8 mouse cellular contexts compared by ENCODE assay signal in genomic region chr3:54755145-54756041, GRCm38 (mm10). TPM values are rescaled to one million over a fixed set of nuclear protein-coding genes. Genes with fewer than 3 reads are reported as not detected.
DNase-seq lines count a peak whose midpoint lies in the region; ATAC-seq lines count a peak whose summit lies in the region.

Gene Smad9, plus strand, starts transcription at chr3:54755582.

- H3K36me3 ChIP-seq in hindbrain, embryonic 10.5 days = peaks cover 20% of the 10 kb centered on the region
- H3K36me3 ChIP-seq in lung, embryonic 16.5 days (ENCODE audit: control insufficient read depth, insufficient read depth, low read length) = peaks cover 6% of the 10 kb centered on the region

- peaks cover 43% of the 10 kb centered on the region for H3K27me3 ChIP-seq in hindbrain, embryonic 10.5 days (ENCODE audit: insufficient read depth, poor library complexity, severe bottlenecking)
- H3K27me3 ChIP-seq in lung, embryonic 16.5 days (ENCODE audit: control insufficient read depth, insufficient read depth, low read depth, low read length) = no peaks in the 10 kb centered on the region; the same call in 1 of the 2 replicates

- peak within 1 kb of the TSS; percentile 78 for H3K27ac ChIP-seq in hindbrain, embryonic 10.5 days
- peak within 1 kb of the TSS; percentile 88 for H3K27ac ChIP-seq in lung, embryonic 16.5 days (ENCODE audit: low read length)

- peaks cover 23% of the 10 kb centered on the region for H3K4me1 ChIP-seq in hindbrain, embryonic 10.5 days (replicated peaks)
- peaks cover 22% of the 10 kb centered on the region for H3K4me1 ChIP-seq in lung, embryonic 16.5 days (replicated peaks; ENCODE audit: control insufficient read depth, insufficient read depth, low read length)

- peak within 1 kb of the TSS; percentile 98 for H3K4me2 ChIP-seq in lung, embryonic 16.5 days (ENCODE audit: low read depth, low read length)

- under 1% methylated on average over 66 of the region's 66 CpGs for WGBS in hindbrain, embryonic 10.5 days
- under 1% methylated on average over 40 of the region's 66 CpGs for WGBS in lung, embryonic 16.5 days

- peak; percentile 90 for ATAC-seq in lung, embryonic 16.5 days (ENCODE audit: low read depth)

- H3K9me3 ChIP-seq in hindbrain, embryonic 10.5 days = no peaks in the 10 kb centered on the region
- H3K9me3 ChIP-seq in lung, embryonic 16.5 days (ENCODE audit: control insufficient read depth, low read length) = no peaks in the 10 kb centered on the region

- peak within 1 kb of the TSS; percentile 71 for H3K4me3 ChIP-seq in hindbrain, embryonic 10.5 days
- H3K4me3 ChIP-seq in lung, embryonic 16.5 days (ENCODE audit: low read length) = peak within 1 kb of the TSS; percentile 82

- H3K9ac ChIP-seq in lung, embryonic 16.5 days (ENCODE audit: low read length) = peak within 1 kb of the TSS; percentile 85

- DNase-seq in NIH3T3 (ENCODE audit: low read depth) = peak; percentile 85
- DNase-seq in cerebellum, adult 9-10 months = peak; percentile 79
- DNase-seq in frontal cortex, postnatal 10 days (ENCODE audit: low spot score in 2 of 2) = peak; percentile 33 to 42
- peak; percentile 59 for DNase-seq in hindbrain, embryonic 10.5 days (ENCODE audit: low spot score)
- peak; percentile 33 to 34 for DNase-seq in layer of hippocampus, postnatal 14 days (ENCODE audit: low spot score in 2 of 2)
- peak; percentile 81 for DNase-seq in retina, postnatal 1 day
- no peak for DNase-seq in spleen, postnatal 4 days (ENCODE audit: low spot score in 2 of 2)

RNA-seq across cellular contexts. Expression of gene Smad9, which starts in this region (rescaled TPM):
- polyA plus RNA-seq in hindbrain, embryonic 10.5 days (2016; fragmentation: Nextera tagmentation; extraction: Ambion mirVana) = 0.19 and 0.25 TPM in 2 replicates
- 1 to 10 TPM; 5.4 to 5.7 TPM for total RNA-seq in layer of hippocampus, postnatal 14 days (2021)
- 1.8 and 2.4 TPM in 2 replicates for polyA plus RNA-seq in lung, embryonic 16.5 days (2015; fragmentation: Nextera tagmentation; extraction: Ambion mirVana)

Comparison
In these comparisons a context has a peak if more than half of its experiments do, and no peak if none do; other contexts are left out.
1. Peak in DNase-seq, H3K4me3 ChIP-seq and H3K27ac ChIP-seq in hindbrain, embryonic 10.5 days; RNA of the gene not detected or under 1 TPM.
2. DNase-seq: peak in NIH3T3 (single experiment), cerebellum, adult 9-10 months (single experiment), frontal cortex, postnatal 10 days (2 of 2), layer of hippocampus, postnatal 14 days (2 of 2) and retina, postnatal 1 day (single experiment); none in spleen, postnatal 4 days (0 of 2).